Mouse (Mus musculus) layer of hippocampus, adult 8-10 months (tissue): ENCODE data around the gene Vtcn1. TPM values are rescaled to one million over a fixed set of nuclear protein-coding genes. Genes with fewer than 3 reads are reported as not detected.
A peak's percentile ranks its signal among the peaks of the same experiment; 100 is the strongest.

Experiments used
- DNase-seq, 2 experiments: peaks; one replicate each; pipeline ENCODE4 v3.0.0; 2022; ENCODE audit warnings: low spot score in 2 of 2
- total RNA-seq, 4 experiments: library from RNA; stranded (reverse); gene quantifications; 2 replicates each; pipeline ENCODE4 v1.2.4; 2022

Gene Vtcn1
- total RNA-seq, 4 experiments from 2014 or later, result not detected

DNA sequence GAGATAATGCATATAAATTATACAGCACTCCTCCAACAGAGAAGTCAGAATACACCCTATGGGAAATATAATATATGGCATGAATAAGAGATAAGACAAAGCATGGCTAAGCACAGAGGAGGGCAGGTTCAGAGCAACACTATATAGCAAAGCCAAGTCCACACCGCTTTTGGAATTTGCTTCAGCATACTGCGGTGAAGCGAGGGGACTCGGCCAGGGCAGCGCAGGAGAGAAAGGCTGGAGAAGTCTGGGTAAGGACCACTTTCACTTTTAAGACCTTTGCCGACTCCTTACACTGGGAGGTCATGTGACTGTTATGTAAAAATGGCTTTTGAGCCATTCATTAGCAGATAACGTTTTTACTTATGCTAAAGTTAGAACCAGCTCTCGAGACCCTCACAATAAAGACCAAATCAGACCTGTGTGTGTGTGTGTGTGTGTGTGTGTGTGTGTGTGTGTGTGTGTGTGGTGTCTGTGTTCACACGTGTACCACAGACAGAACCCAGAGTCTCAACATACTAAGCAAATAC, 95.4 kb downstream of the Vtcn1 start:
- DNase-seq, result no peak

DNA sequence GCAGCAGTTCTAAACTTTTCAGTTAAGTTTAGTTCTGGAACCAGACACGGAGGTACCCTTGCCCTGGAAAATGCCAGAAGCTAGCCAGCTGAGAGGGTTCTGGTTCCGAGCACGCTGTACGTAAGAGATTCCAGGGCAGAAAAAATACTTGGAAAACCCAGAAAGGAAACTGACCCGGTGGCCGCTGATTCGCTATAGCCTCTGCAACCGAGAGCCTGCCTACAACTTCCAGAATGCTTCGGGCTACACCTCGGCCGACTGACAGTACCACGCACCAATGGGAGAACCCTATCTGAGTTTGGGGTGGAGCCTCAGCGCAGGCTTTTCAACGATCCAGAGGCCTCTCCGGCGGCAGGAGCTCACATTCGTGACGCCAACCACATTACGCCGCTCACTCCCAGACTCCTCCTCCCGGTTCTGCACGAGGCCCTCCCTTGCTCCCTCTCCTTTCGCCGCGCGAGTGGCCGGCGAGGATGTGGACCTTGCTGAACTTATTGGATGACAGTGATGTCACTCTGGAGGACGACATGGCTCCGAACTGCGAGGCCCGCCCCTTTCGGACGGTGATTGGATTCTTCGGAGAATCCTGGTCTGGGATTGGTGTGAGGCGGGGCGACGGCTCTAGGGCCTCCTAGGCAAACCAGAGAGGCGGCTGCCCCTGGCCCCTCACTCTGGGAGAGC, 96.7 kb downstream of the Vtcn1 start, which contains the start of gene Trim45:
TSS of gene Trim45 (plus strand) at position 378 of the 681 bp plus-strand sequence.
- peak; percentile 100 for DNase-seq

DNA sequence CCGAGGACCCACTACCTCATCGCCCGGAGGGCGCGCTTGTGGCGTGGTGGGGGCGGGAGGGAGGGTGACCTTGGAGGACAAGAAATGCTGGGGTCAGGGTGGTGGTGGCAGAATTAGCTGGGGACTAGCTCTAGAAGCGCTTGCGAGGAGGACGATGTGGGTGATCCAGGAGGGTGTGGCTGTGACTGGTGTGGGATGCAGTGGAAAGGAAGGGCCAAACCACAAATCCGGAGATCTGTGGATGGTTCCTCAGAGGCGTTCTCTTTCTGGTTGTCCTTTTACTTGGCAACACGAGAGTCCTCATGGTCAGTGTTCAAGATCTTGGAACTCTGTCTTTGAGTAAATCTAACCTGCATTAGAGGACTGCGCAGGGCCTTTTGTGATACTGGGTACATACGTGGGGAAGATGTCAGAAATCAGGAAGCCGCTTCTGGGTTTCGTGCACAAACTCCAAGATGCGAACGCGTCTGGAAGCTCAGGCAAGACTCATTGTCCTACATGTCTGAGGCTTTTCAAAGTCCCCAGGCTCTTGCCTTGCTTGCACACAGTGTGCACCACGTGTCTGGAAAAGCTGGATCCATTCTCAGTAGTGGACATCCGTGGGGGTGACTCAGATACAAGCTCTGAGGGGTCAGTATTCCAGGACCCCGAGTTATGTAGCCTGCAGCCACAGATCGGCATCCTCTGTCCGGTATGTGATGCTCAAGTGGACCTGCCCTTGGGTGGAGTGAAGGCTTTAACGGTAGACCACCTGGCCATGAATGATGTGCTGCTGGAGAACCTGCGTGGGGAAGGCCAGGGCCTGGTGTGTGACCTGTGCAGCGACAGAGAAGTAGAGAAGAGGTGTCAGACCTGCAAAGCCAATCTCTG, 97.5 kb downstream of the Vtcn1 start:
- DNase-seq, result no peak

DNA sequence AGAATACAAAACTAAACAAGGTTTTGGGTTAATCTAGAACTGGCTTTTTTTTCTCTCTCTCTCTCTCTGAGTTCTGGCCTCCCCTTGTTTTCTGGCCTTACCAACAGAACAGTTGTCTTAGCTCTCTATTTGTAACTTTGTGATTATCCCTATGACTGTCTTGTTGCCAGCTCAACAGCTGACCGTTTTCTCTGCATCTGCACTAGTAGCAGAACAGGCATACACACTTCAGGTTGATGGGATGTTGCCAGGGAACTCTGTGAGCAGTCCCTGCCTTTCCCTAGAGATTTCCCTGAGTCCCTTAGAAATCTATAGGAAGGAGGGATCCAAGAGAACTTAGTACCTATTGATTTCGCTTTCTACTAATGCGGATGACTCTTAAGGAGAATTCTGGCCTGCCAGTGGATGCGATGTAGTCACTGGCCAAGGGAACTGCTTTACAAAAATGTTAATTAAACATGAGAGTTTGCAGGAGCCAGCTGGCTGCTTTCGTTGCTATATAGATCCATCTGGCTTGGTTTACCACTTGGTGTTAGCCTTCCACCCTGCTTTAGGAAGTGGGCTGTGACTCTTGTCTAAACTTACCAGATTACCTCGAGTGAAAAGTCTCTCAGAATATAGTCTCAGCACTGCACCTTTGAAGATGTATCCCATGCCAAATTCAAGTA, 98.9 kb downstream of the Vtcn1 start:
- peak in 1 of 2 experiments; percentile 31 for DNase-seq

DNA sequence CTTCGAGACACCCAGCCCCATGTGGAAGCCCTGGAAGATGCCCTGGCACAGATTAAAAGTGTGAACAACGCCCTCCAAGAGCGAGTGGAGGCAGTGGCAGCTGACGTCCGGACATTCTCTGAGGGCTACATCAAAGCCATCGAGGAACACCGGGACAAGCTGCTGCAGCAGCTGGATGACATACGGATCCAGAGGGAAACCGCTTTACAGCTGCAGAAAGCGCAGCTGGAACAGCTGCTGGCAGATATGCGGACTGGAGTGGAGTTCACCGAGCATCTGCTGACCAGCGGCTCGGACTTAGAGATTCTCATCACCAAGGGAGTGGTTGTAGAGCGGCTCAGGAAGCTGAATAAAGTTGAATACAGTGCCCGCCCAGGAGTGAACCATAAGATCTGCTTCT, 99.9 kb downstream of the Vtcn1 start:
- no peak for DNase-seq

DNA sequence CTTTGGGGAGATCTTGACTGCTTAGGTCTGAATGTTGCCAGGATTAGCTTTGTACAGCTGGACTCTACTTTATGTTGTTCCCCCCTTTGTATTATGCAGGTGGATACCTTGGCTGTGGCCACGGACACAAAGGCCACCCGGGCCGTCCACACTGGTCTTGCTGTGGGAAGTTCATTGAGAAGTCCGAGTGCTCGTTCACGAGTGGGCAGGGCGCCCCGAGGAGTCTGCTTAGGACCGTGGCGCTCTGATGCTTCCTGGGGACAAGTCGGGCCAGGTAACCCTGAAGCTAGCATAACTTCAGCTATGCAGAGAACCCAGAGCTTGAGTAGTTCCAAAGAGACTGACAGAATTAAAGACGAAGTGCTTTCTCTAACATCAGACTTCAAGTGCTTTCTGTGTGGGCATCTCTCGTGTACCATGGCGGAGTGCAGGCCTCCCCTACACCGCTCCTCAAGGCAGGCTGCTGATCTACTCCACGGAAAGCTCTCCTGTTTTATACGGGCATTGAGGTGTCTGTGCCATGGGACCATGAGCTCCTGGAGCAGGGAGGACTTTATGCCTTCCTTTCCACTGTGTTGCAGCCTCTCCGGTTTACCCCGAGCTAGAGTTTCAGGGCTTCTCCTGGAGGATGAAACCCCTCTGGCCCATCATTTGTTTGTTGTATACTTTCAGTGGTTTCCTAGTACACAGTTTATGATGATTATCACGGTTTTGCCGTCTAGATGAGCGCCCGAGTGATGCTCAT, 106.2 kb downstream of the Vtcn1 start:
- DNase-seq, result no peak

DNA sequence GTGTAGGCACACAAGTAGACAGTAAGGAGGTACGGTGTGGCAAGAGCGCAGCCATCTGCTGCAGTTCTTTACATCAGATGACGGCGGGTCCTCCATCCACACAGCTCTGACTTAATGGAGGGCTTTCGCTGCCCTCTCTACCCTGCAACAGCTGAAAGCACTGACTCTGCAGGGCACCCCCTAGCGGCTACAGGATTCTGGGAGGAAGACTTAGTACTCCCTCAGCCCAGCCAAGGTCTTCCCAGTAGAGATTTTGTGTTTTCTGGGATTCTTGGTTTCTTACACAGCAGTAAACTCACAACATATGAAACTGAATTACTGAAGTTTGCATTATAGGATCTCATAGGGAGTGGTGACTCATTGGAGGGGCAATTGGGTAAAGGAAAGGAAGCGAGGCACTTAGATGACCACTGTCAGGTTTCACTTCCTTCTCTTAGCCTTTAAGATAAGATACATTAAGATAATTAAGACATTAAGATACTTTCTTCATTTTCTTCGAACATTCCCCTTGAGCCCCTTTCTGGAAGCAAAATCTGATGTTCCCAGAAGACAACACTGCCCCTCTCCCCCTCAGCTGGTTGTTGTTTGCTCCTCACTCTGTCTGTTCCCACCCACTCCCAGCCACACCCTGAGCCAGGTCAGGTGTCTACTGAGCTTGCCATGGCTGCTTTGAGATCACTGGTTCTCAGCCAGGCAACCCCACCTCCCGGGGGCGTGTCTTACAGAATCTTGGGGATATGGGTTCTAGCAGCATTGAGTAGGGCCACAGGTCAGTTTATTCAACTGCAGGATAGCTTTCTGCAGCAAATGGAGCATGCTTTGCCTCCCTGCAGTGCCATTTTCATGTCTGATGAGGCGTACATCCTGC, 107.1 kb downstream of the Vtcn1 start:
- no peak for DNase-seq

DNA sequence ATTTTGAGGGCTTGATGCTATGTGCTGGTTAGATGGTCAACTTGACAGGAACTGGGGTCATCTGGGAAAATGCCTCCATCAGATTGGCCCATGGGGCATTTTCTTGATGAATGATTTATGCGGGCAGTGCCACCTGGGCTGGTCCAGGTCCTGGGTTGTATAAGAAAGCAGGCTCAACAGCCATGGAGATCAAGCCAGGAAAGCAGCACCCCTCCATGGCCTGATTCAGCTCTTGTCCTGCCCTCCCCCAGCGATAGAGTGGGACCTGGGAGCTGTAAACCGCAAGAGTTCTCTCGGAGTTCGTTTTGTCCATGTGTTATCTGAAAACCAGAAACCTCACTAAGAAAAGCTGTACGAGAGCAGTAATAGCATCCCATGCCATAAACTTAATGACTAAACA, 110.3 kb downstream of the Vtcn1 start:
- no peak for DNase-seq

DNA sequence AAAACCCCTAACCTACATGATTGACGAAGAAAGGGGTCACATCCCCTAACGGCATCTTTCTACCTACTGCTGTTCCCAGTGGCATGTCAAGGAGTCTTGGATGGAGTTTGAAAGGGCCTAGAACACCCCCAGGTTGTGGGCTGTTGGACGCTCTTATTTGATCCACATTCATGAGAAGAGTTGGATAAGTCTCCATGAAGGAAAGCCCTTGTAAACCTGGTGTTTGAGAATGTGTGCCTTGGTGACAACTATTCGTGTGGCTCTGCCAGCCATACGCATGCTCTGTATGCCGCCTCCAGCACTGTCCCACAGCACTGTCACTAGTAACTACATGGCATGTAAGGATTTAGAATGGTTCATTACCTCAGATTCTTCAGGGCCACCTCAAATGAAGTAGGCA, 110.9 kb downstream of the Vtcn1 start:
- no peak for DNase-seq

DNA sequence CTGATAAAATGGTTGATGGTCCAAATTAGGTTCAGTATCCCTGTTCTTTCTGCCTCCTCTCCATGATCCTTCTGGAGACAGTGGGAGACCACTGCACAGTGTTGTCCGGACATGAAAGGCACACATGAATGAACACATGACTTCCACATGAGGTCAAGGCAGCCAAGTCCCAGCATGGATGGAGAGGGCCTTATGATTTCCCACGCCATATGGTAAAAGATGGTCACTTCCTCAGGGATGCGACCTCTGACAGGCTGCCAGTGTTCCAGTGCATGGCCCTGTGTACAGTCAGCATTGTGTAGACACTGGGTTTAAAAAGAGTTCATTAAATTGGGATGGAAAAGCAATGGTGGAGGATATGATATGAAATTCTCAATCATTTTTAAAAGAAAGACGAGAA, 113.0 kb downstream of the Vtcn1 start:
- no peak for DNase-seq

DNA sequence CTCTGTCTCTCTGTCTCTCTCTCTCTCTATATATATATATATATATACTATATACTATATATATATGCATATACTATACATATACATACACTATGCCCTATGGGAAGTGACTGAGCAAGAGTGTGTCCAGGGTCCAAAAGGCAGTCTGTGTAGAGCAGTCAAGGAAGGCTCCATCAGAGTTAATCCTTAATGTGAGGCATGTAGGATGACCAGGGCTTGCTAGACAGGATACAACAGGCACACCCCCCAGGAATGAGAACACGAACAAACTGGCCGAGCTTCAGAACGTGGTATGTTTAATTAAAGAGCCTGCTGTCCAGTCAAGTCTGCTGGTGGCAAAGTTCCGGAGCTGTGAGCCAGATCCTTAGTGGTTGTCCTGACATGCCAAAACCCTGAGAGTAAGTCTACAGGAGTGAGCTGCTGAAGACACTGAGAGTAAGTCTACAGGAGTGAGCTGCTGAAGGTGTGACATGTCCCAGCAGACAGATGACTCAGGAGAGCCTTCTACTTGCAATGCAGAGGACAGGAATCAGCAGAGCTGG, 115.3 kb downstream of the Vtcn1 start:
- no peak for DNase-seq

Other genes with a start within 250 kb of the Vtcn1 start
- gene Man1a2, start 140.0 kb upstream of the Vtcn1 start, total RNA-seq, result 100 to 1,000 TPM; 112 to 121 (median 116) TPM
- 10 to 100 TPM in 1 of 4 experiments, 1 to 10 TPM in 3; 8.8 to 10.3 (median 9.6) TPM for gene Trim45, start 96.7 kb downstream of the Vtcn1 start, total RNA-seq
- 1 to 10 TPM; 1.2 to 1.9 (median 1.7) TPM for gene Ttf2, start 144.2 kb downstream of the Vtcn1 start, total RNA-seq
- gene Cd101, start 204.1 kb downstream of the Vtcn1 start, total RNA-seq, result 1 to 10 TPM in 1 of 4 experiments, under 1 TPM in 3; 0.14 to 1.1 (median 0.64) TPM